Mouse (Mus musculus): Measurements from ENCODE around the gene Xpo5. TPM values are rescaled to one million over a fixed set of nuclear protein-coding genes. Genes with fewer than 3 reads are reported as not detected.

Gene Xpo5
- total and polyA plus RNA-seq, 3 experiments, result 47.5 to 93.4 (median 82.7) TPM

DNA sequence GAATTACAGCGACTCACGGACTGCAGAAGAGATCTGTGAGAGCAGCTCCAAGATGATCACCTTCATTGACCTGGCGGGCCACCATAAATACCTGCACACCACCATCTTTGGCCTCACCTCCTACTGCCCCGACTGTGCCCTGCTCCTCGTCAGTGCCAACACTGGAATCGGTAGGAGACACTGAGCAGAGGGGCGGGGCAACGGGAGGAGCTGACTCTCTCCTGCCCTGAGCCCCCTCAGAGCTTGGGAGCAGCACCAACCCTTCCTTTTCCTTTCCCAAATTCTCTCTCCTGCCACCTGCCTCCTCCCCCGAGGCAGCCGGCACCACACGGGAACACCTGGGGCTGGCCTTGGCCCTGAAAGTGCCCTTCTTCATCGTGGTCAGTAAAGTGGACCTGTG lies 37.1 kb upstream of the Xpo5 start:
- TF ChIP-seq MAZ (IDR thresholded peaks at IDR 0.05; ENCODE audit: low read depth, low read length) (no peak), MYB (IDR thresholded peaks at IDR 0.05; ENCODE audit: low read depth, low read length) (no peak), NELFE (IDR thresholded peaks at IDR 0.05; ENCODE audit: low read depth, low read length) (no peak), RCOR1 (IDR thresholded peaks at IDR 0.05; ENCODE audit: low read depth, low read length) (no peak), CHD1 (IDR thresholded peaks at IDR 0.05; ENCODE audit: low read depth, low read length) (no peak), ELF1 (IDR thresholded peaks at IDR 0.05; ENCODE audit: low read depth, low read length) (no peak), POLR2A (IDR thresholded peaks at IDR 0.05; ENCODE audit: control insufficient read depth in 1 of 2, insufficient read depth in 1 of 2, low read depth in 1 of 2, low read length in 2 of 2, poor library complexity in 1 of 2) (no peak)
- Histone ChIP-seq H3K4me1 (ENCODE audit: control insufficient read depth in 1 of 2, insufficient read depth in 2 of 2, low read length in 2 of 2) (peaks cover 16 to 27% of the 10 kb centered on the region in 2 experiments; a peak in 3 of 4 replicates), H3K9ac (ENCODE audit: control insufficient read depth, low read depth, low read length, poor library complexity, severe bottlenecking) (no peak overlapping the region), H3K9me3 (replicated peaks; ENCODE audit: insufficient read depth, low read length) (no peaks in the 10 kb centered on the region), H3K27ac (ENCODE audit: control insufficient read depth, low read depth, low read length) (no peak overlapping the region), H3K36me3 (ENCODE audit: control insufficient read depth in 1 of 2, insufficient read depth in 2 of 2, low read length in 2 of 2) (peaks cover 0 to 19% of the 10 kb centered on the region in 2 experiments; a peak in 3 of 4 replicates), H3K27me3 (ENCODE audit: control insufficient read depth in 1 of 2, insufficient read depth in 2 of 2, low read length in 2 of 2) (no peaks in the 10 kb centered on the region), H3K79me2 (ENCODE audit: control insufficient read depth, insufficient read depth, low read length, poor library complexity) (peaks cover 9% of the 10 kb centered on the region), H3K4me3 (ENCODE audit: control insufficient read depth in 1 of 2, insufficient read depth in 1 of 2, low read depth in 2 of 2, low read length in 2 of 2) (no peak overlapping the region)
- no peak for DNase-seq (ENCODE audit: low read depth, low spot score)

DNA sequence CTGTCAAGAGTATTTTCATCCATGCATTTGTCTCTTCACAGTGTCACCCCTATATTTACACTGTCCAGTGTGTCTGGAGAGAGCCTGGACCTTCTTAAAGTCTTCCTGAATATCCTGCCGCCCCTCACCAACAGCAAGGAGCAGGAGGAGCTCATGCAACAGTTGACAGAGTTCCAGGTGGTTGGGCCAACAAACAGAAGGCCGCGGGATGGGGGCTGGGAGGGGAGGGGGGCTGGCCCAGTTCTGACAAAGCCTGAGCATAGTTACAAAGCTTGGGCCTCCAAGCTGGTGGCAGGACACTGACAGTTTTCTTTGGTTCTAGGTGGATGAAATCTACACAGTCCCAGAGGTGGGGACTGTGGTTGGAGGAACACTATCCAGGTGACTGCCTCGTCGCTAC lies 36.3 kb upstream of the Xpo5 start:
- Histone ChIP-seq H3K79me2 (ENCODE audit: control insufficient read depth, insufficient read depth, low read length, poor library complexity) (peaks cover 7% of the 10 kb centered on the region), H3K27ac (ENCODE audit: control insufficient read depth, low read depth, low read length) (no peak overlapping the region), H3K27me3 (ENCODE audit: control insufficient read depth in 1 of 2, insufficient read depth in 2 of 2, low read length in 2 of 2) (no peaks in the 10 kb centered on the region), H3K4me1 (ENCODE audit: control insufficient read depth in 1 of 2, insufficient read depth in 2 of 2, low read length in 2 of 2) (peaks cover 16 to 27% of the 10 kb centered on the region in 2 experiments; a peak in 3 of 4 replicates), H3K4me3 (ENCODE audit: control insufficient read depth in 1 of 2, insufficient read depth in 1 of 2, low read depth in 2 of 2, low read length in 2 of 2) (no peak overlapping the region), H3K9me3 (replicated peaks; ENCODE audit: insufficient read depth, low read length) (no peaks in the 10 kb centered on the region), H3K9ac (ENCODE audit: control insufficient read depth, low read depth, low read length, poor library complexity, severe bottlenecking) (no peak overlapping the region), H3K36me3 (ENCODE audit: control insufficient read depth in 1 of 2, insufficient read depth in 2 of 2, low read length in 2 of 2) (peaks cover 0 to 19% of the 10 kb centered on the region in 2 experiments)
- no peak for DNase-seq (ENCODE audit: low read depth, low spot score)
- no peak for TF ChIP-seq GABPA (IDR thresholded peaks at IDR 0.05; ENCODE audit: low read depth, low read length)
- TF ChIP-seq EP300 (IDR thresholded peaks at IDR 0.05; ENCODE audit: low read depth in 1 of 2, low read length in 2 of 2), result no peak
- no peak for TF ChIP-seq NELFE (IDR thresholded peaks at IDR 0.05; ENCODE audit: low read depth, low read length)
- no peak for TF ChIP-seq MXI1 (IDR thresholded peaks at IDR 0.05; ENCODE audit: low read depth, low read length)
- TF ChIP-seq UBTF (IDR thresholded peaks at IDR 0.05; ENCODE audit: borderline replicate concordance, insufficient read depth, low read depth, low read length), result no peak
- no peak for TF ChIP-seq USF2 (IDR thresholded peaks at IDR 0.05; ENCODE audit: borderline replicate concordance in 1 of 2, insufficient read depth in 1 of 2, low read depth in 1 of 2, low read length in 2 of 2)
- TF ChIP-seq CHD1 (IDR thresholded peaks at IDR 0.05; ENCODE audit: low read depth, low read length), result no peak
- no peak for TF ChIP-seq MAFK (IDR thresholded peaks at IDR 0.05; ENCODE audit: borderline replicate concordance, low read depth, low read length)

DNA sequence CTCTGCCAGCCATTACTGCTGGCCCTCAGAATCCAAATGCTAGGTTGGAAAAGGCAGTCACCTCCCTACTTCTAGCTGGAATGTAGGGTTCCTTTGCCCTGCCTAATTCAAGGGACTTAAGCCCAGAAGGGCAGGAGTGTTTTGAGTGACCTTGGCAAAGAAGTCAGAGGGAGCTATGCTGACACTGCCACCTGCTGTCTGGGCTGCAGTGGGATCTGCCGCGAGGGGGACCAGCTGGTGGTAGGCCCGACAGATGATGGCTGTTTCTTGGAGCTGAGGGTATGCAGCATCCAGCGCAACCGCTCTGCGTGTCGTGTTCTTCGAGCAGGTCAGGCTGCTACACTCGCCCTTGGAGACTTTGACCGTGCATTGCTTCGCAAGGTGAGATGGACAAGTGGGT lies 35.6 kb upstream of the Xpo5 start:
- no peak for DNase-seq (ENCODE audit: low read depth, low spot score)
- no peak for TF ChIP-seq KAT2A (conservative IDR thresholded peaks at IDR 0.05; ENCODE audit: low read depth, low read length)
- TF ChIP-seq CTCF (IDR thresholded peaks at IDR 0.05 in 2 of 3, conservative IDR thresholded peaks at IDR 0.05 in 1 of 3; ENCODE audit: control insufficient read depth in 1 of 3, insufficient read depth in 1 of 3, low read depth in 2 of 3, low read length in 3 of 3, poor library complexity in 1 of 3, severe bottlenecking in 1 of 3), result peak in 2 of 3 experiments; percentile 37 to 46; a peak in 4 of 6 replicates
- TF ChIP-seq POLR2AphosphoS5 (IDR thresholded peaks at IDR 0.05; ENCODE audit: borderline replicate concordance, low read depth, low read length), result no peak
- no peak for TF ChIP-seq CHD1 (IDR thresholded peaks at IDR 0.05; ENCODE audit: low read depth, low read length)
- TF ChIP-seq NELFE (IDR thresholded peaks at IDR 0.05; ENCODE audit: low read depth, low read length), result no peak
- TF ChIP-seq RAD21 (IDR thresholded peaks at IDR 0.05; ENCODE audit: low read depth, low read length), result peak; percentile 26
- TF ChIP-seq TCF12 (IDR thresholded peaks at IDR 0.05; ENCODE audit: low read depth, low read length), result no peak
- TF ChIP-seq SMC3 (IDR thresholded peaks at IDR 0.05; ENCODE audit: low read depth, low read length), result peak; percentile 52
- TF ChIP-seq MAFK (IDR thresholded peaks at IDR 0.05; ENCODE audit: borderline replicate concordance, low read depth, low read length), result no peak
- TF ChIP-seq JUND (IDR thresholded peaks at IDR 0.05; ENCODE audit: low read depth, low read length), result no peak
- no peak for TF ChIP-seq ZMIZ1 (IDR thresholded peaks at IDR 0.05; ENCODE audit: low read depth, low read length)
- TF ChIP-seq BHLHE40 (IDR thresholded peaks at IDR 0.05; ENCODE audit: borderline replicate concordance, low read depth, low read length), result no peak
- peaks cover 0 to 17% of the 10 kb centered on the region in 2 experiments for H3K36me3 ChIP-seq (ENCODE audit: control insufficient read depth in 1 of 2, insufficient read depth in 2 of 2, low read length in 2 of 2)
- no peak overlapping the region for H3K4me3 ChIP-seq (ENCODE audit: control insufficient read depth in 1 of 2, insufficient read depth in 1 of 2, low read depth in 2 of 2, low read length in 2 of 2)
- H3K27ac ChIP-seq (ENCODE audit: control insufficient read depth, low read depth, low read length), result no peak overlapping the region
- H3K27me3 ChIP-seq (ENCODE audit: control insufficient read depth in 1 of 2, insufficient read depth in 2 of 2, low read length in 2 of 2), result no peaks in the 10 kb centered on the region
- no peak overlapping the region for H3K9ac ChIP-seq (ENCODE audit: control insufficient read depth, low read depth, low read length, poor library complexity, severe bottlenecking)
- no peaks in the 10 kb centered on the region for H3K9me3 ChIP-seq (replicated peaks; ENCODE audit: insufficient read depth, low read length)
- peaks cover 13 to 24% of the 10 kb centered on the region in 2 experiments; a peak in 3 of 4 replicates for H3K4me1 ChIP-seq (ENCODE audit: control insufficient read depth in 1 of 2, insufficient read depth in 2 of 2, low read length in 2 of 2)
- peaks cover 3% of the 10 kb centered on the region; the same call in 1 of the 2 replicates for H3K79me2 ChIP-seq (ENCODE audit: control insufficient read depth, insufficient read depth, low read length, poor library complexity)

All from MEL (cell line).